Mouse (Mus musculus): ENCODE measurements at regions not wholly inside any gene's neighbourhood (a gene's known extent, or its start where the extent isn't known, plus 50 kb on each side); places are given as distances from the start of the nearest gene placed in this dataset.

DNA sequence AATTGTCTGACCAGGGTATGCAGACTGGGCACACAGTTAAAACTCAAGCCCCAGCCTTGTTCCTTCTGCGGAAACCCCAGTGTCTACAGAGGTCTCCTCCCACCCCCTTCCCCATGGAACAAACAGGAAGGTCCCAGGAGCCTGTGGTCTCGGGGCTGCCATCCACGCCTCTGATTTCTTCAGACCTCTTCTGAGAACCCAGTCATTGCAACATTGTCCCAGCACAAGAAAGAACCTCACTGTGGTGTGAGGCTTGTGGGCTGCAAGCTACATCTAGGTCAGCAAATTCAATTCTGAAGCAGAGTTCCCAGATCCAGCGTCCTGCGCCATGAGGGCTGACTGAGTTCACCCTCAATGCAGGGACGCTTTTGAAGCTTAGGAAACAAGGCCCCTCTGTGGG lies 71.7 kb upstream of the Kdm7a start:
- no peak for TF ChIP-seq CTCF (IDR thresholded peaks at IDR 0.05; ENCODE audit: extremely low read depth, insufficient read depth, low read length)
- TF ChIP-seq POLR2A (IDR thresholded peaks at IDR 0.05; ENCODE audit: extremely low read depth, insufficient read depth, low read length) = no peak

All from cortical plate, adult 2 months (tissue).